Mouse (Mus musculus) CD4-positive, CD25-positive, alpha-beta regulatory T cell, adult 4 months (primary cell): ENCODE results near the gene Gm10392. TPM values are rescaled to one million over a fixed set of nuclear protein-coding genes. Genes with fewer than 3 reads are reported as not detected.

ENCODE experiments used
- ATAC-seq: one replicate; pipeline ENCODE4 v1.8.0; 2017
- polyA plus RNA-seq, 2 experiments: library from polyadenylated mRNA; unstranded; fragments of 100-300 nt; shearing (Covaris generic); gene quantifications; one replicate each; pipeline ENCODE4 v1.2.1; 2017

The Gm10392 gene
- polyA plus RNA-seq, 2 experiments from 2014 or later = 0.48 to 0.58 TPM

- no peak for ATAC-seq
Measured at GRCm38 (mm10) chr11:77492311-77492871, 26.6 kb downstream of the Gm10392 start.

DNA sequence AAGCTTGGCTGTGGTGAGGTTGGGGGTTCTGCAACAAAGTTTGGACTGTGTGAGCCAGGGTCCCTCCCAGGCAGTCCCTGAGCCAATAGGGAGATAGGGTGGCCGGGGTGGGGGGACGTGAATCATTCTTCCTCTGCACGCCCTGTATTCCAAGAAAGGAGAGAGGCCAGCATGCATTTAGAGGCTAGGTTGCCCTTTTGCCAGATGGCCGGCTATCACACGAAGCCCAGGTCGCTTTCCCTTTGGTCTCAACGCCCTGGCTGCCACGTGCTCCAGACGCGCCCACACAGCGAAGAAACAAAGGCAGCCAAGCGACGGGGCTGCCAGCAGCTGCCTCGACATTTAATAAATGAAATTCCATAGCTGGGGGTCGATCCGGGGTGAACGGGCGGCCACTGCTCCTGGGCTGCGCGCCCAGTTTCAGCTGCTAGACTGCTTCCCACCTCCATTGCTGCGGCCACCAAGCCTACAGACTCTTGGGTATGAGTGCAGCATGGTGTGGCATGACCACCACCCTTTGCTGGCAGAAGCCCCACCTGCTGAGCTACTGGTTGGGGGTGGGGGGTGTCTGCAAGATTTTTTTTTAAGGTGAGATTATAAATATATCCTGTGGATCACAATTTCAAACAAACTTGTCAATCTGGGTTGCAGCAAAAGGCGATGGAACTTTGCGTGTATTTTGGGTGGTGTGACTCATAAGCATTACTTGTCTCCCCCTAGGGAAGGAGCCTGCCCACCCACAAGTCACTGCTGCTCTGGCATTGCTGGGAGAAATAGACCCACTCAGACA lies 27.3 kb downstream of the Gm10392 start:
- peak; percentile 3 for ATAC-seq

DNA sequence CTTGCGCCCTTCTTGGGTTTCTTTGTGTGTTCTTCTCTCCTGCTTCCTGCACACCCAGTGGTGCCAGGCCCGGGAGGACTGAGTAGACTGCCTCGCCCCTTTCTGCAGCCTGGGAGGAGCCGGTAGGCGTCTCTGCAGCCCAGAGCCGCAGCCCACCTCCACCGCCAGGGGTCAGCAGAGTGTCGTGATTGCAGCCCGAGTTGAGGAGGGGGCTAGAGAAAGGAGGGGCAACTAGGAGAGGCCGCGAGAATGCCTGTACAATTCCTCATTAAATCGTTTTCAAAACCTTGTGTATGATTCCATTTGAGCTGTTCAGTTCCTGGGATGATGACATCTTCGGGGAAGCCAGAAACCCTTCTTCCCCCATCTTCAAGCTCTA lies 27.9 kb downstream of the Gm10392 start:
- ATAC-seq = peak; percentile 75

DNA sequence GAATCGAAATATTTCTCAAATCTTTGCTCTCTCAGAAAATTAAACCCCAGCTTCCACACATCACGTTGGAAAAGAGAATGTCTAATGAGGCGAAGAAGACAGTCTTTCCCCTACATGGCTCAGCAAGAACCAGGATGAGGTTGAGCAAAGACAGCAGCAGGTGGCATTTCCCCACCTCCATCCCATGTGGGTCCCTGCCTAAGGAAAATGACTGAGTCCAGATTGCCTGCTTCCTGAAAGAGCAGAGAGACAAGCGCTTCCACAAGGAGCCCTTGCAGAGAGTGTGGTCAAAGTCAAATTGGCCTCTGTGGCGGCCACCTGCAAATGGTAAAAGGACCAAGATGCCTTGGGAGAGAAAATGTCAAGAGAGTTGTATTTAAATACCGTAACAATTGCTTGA lies 28.5 kb downstream of the Gm10392 start:
- ATAC-seq = no peak

DNA sequence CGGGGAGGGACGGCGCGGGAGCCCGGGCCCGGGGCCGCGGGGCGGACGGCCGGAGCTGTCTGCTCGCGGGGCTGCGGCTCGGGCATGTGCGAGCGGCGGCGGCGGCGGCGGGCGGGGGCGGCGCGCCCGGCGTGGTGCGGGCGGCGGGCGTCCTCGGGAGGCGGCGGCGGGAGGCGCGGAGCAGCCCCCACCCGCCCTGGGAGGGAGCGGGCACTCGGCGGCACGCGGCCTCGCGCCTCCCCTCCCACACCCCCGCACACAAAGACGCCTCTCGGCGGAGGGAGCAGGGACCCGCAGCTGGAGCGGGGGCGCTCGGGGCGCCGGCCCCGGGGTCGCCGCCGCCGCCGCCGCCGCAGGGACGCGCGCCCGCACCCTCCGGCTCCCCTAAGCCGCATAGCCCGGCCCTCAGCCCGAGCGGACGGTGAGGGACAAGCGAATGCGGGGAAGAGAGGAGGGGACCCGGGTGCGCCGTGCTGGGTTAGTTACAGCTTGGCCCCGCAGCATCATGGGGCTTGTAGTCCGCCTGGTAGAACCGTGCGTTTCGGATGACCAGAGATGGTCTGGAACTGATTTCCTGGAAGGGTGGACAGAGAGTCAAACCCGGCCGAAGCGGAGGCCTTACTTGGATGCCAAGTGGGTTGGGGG lies 29.3 kb downstream of the Gm10392 start, which contains the start of gene Ankrd13b:
Gene Ankrd13b (minus strand): TSS at position 88 of the 645 bp plus-strand sequence.
- ATAC-seq = peak; percentile 18

DNA sequence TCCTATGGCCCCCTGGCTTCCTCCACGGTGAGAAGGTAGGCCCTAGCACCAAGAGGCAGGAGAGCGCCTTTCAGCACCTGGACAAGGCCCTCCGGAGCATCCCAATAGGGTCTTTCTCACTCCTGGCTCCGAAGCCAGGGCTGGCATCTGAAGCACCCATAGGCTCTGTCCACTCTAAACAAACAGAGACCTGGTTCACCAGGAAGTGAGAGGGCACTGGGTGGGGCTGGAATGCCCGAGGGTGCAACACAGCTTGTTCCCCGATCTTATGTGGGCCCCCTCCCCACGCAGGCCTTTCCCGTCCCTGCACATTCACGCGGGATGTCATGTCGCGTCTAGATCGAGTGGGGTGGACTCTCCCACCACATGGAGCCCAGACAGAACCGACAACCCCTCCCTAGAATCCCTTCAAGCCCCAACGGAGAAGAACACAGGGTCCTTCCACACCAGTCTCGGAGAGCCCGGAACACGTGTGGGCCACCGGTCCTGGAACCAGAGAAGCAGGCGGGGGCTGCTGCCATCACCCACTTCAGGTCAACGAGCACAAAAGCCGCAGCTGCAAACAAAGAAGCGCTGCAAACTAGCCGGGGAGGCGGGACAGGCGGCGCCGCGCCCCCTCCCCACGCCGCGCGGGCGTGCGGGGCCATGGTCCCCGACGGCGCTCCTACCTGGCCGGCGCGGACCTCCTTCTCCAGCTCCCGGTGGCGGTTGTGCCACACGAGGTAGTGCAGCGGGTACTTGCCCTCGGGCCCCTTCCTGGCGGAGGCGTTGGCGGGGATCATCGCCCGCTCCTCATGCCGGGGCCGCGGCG lies 30.0 kb downstream of the Gm10392 start:
- ATAC-seq = no peak

DNA sequence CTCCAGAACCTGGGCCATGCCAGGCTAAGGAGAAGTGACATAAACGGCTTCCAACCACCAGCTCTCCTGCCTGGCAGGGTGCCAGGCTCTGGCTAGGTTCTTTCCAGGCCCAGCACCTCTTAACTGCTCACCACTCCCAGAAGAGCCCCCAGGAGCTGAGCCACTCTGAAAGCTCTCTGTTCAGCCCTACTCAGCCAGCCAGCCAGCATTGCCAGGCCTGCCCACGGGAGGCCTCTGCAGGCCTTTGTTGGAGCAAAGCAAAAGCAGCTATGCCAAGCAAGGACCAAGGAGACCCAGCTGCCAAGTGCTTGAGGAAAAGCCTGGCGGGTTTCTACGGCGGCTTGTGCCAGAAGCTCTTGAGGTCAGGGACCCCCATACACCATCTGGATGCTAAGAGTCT lies 32.2 kb downstream of the Gm10392 start:
- ATAC-seq = no peak

DNA sequence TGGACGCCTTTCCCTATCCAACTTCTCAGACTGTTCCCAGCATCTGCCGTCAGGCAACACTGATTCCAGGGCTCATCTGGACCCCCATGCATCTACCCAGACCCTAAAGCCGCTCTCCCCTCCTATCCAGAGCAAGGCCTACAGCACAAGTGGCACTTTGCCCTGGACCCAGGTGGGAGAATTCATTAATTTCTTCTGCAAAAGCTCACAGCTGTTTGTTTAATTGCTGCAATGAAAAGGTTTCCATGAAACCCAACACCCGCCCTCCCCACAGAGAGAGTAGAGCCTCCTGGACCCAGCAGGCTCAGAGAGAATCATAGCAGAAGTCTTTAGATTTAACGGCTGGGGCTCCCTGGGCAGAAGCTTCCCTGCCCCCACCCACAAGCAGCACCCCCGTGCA lies 33.8 kb downstream of the Gm10392 start:
- ATAC-seq = no peak

- peak; percentile 99 for ATAC-seq
Measured at GRCm38 (mm10) chr11:77483510-77484255, 35.3 kb downstream of the Gm10392 start.

GRCm38 (mm10) chr11:77483043-77483442 lies 36.0 kb downstream of the Gm10392 start:
- ATAC-seq = no peak

DNA sequence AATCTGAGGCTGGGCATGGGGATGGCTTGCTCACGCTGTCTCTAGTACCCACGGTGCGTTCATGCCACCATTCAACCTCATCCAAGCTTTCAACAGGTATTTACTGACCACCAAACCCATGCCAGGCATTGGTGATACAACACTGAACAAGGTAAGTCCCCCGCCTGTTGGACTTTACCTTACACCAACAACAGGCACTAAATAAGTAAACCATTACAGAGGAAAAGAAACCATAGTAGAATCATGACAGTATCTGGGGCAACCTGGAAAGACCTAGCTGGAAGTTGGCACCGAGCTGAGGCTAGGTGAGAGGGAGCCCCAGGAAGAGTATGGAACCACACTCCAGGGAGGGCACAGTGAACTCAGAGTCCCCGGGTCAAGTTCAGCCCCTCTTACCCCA lies 42.1 kb downstream of the Gm10392 start:
- ATAC-seq = no peak

GRCm38 (mm10) chr11:77476216-77476615 lies 42.8 kb downstream of the Gm10392 start:
- no peak for ATAC-seq

GRCm38 (mm10) chr11:77472775-77473174 lies 46.2 kb downstream of the Gm10392 start:
- ATAC-seq = no peak

DNA sequence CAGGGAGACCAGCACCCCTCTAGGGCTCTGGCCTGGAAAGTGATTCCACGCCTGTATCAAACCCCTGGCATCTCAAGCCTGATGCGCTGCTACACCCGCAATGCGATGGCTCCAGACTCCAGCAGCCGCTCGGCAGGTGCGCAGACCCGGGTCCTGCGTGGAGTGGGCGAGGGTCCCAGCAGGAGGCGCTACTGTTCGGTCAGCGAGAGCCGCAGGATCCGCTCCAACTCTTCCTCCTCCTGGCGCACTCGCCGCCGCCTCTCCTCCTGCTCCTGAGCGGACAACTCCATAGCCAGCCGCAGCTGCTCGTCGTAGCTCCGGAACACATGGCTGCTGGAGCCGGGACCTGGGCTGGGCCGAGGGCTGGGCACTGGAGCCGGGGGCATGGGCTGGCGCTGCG lies 47.6 kb downstream of the Gm10392 start:
- no peak for ATAC-seq

DNA sequence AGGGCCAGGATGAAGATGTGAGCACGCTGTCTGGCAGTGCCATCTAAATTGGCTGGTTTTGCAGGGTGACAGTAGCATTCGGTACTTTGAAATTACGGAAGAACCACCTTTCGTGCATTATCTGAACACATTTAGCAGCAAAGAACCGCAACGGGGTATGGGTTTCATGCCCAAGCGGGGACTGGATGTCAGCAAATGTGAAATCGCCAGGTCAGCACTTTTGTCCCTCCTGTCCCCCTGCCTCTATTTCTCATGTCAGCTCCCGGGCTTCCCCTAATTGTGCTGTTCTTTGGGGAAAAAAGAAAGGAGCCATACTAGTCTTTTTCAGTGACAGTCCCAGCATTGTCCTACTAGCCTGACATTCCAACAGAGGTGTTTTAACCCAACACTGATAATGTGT lies 50.6 kb downstream of the Gm10392 start:
- ATAC-seq = no peak

GRCm38 (mm10) chr11:77467784-77468183 lies 51.2 kb downstream of the Gm10392 start:
- peak; percentile 77 for ATAC-seq

- peak; percentile 92 for ATAC-seq
Measured at GRCm38 (mm10) chr11:77467157-77467556, 51.8 kb downstream of the Gm10392 start.

Other genes starting within 250 kb of the Gm10392 start
- not detected for gene Coro6, start 56.8 kb downstream of the Gm10392 start, polyA plus RNA-seq
- gene Ankrd13b, start 29.5 kb downstream of the Gm10392 start, polyA plus RNA-seq = 1 to 10 TPM; 1.3 to 1.4 TPM
- 10 to 100 TPM in 1 of 2 experiments, 1 to 10 TPM in 1; 9.6 to 10.9 TPM for gene Git1, start 25.6 kb downstream of the Gm10392 start, polyA plus RNA-seq
- gene Abhd15, start 4.1 kb downstream of the Gm10392 start, polyA plus RNA-seq = 1 to 10 TPM; 2.0 to 3.7 TPM
- 1 to 10 TPM; 5.9 to 8.5 TPM for gene Trp53i13, start 3.2 kb downstream of the Gm10392 start, polyA plus RNA-seq
- 10 to 100 TPM; 17.3 to 23.1 TPM for gene Taok1, start 88.6 kb upstream of the Gm10392 start, polyA plus RNA-seq
- gene Nufip2, start 167.0 kb upstream of the Gm10392 start, polyA plus RNA-seq = 10 to 100 TPM; 20.4 to 21.6 TPM
- not detected for gene Cryba1, start 206.1 kb upstream of the Gm10392 start, polyA plus RNA-seq
- 10 to 100 TPM; 21.4 to 28.9 TPM for gene Myo18a, start 244.0 kb upstream of the Gm10392 start, polyA plus RNA-seq